Mouse (Mus musculus): ENCODE measurements around the gene Klk8.

The Klk8 gene

GRCm38 (mm10) chr7:43797333-43797769 is at the start of gene Klk8:
TSS of gene Klk8 (plus strand) at chr7:43797577.
- in situ Hi-C loops (cut with MboI, MseI) = loop anchor here (25.0 kb wide), 1 partner anchor 665 kb away; the partner anchor contains the start of genes Aspdh and Josd2

- in situ Hi-C loops (cut with MboI, MseI) = no loop called here
Observed at GRCm38 (mm10) chr7:43747788-43748187, 49.6 kb upstream of the Klk8 start.

GRCm38 (mm10) chr7:43752806-43753205 is 44.6 kb upstream of the Klk8 start:
- in situ Hi-C loops (cut with MboI, MseI) = no loop called here

- in situ Hi-C loops (cut with MboI, MseI) = no loop called here
Observed at GRCm38 (mm10) chr7:43766484-43766883, 30.9 kb upstream of the Klk8 start.

GRCm38 (mm10) chr7:43768597-43768996 is 28.8 kb upstream of the Klk8 start, which contains the start of gene Klk12:
TSS of gene Klk12 (plus strand) at chr7:43768897.
- in situ Hi-C loops (cut with MboI, MseI) = no loop called here

GRCm38 (mm10) chr7:43769636-43770035 is 27.7 kb upstream of the Klk8 start:
- in situ Hi-C loops (cut with MboI, MseI) = no loop called here

- in situ Hi-C loops (cut with MboI, MseI) = no loop called here
Observed at GRCm38 (mm10) chr7:43770701-43771100, 26.7 kb upstream of the Klk8 start.

- in situ Hi-C loops (cut with MboI, MseI) = no loop called here
Observed at GRCm38 (mm10) chr7:43771916-43772315, 25.5 kb upstream of the Klk8 start.

- in situ Hi-C loops (cut with MboI, MseI) = no loop called here
Observed at GRCm38 (mm10) chr7:43772901-43773300, 24.5 kb upstream of the Klk8 start.

- in situ Hi-C loops (cut with MboI, MseI) = no loop called here
Observed at GRCm38 (mm10) chr7:43774364-43774763, 23.0 kb upstream of the Klk8 start, which contains the start of gene Klk11. TSS of gene Klk11 (plus strand) at chr7:43774604.

GRCm38 (mm10) chr7:43774802-43775201 is 22.6 kb upstream of the Klk8 start:
- in situ Hi-C loops (cut with MboI, MseI) = loop anchor here (5.0 to 25.0 kb wide), 3 partner anchors 37 to 687 kb away; partner anchors contain the start of genes Aspdh, Josd2, Klk14 and Klk7

- in situ Hi-C loops (cut with MboI, MseI) = loop anchor here (5.0 to 25.0 kb wide), 3 partner anchors 37 to 687 kb away; partner anchors contain the start of genes Aspdh, Josd2, Klk14 and Klk7
Observed at GRCm38 (mm10) chr7:43775311-43776057, 21.9 kb upstream of the Klk8 start.

- in situ Hi-C loops (cut with MboI, MseI) = loop anchor here (5.0 to 25.0 kb wide), 3 partner anchors 36 to 686 kb away; partner anchors contain the start of genes Aspdh, Josd2, Klk14 and Klk7
Observed at GRCm38 (mm10) chr7:43776506-43776905, 20.9 kb upstream of the Klk8 start.

GRCm38 (mm10) chr7:43777423-43777822 is 20.0 kb upstream of the Klk8 start:
- in situ Hi-C loops (cut with MboI, MseI) = loop anchor here (5.0 to 25.0 kb wide), 3 partner anchors 35 to 685 kb away; partner anchors contain the start of genes Aspdh, Josd2, Klk14 and Klk7

GRCm38 (mm10) chr7:43778176-43778970 is 19.0 kb upstream of the Klk8 start:
- in situ Hi-C loops (cut with MboI, MseI) = loop anchor here (5.0 to 25.0 kb wide), 3 partner anchors 34 to 684 kb away; partner anchors contain the start of genes Aspdh, Josd2, Klk14 and Klk7

GRCm38 (mm10) chr7:43780241-43780640 is 17.1 kb upstream of the Klk8 start:
- in situ Hi-C loops (cut with MboI, MseI) = loop anchor here (25.0 kb wide), 1 partner anchor 682 kb away; the partner anchor contains the start of genes Aspdh and Josd2

- in situ Hi-C loops (cut with MboI, MseI) = loop anchor here (25.0 kb wide), 1 partner anchor 682 kb away; the partner anchor contains the start of genes Aspdh and Josd2
Observed at GRCm38 (mm10) chr7:43780746-43781145, 16.6 kb upstream of the Klk8 start, which contains the start of gene Klk10. TSS of gene Klk10 (plus strand) at chr7:43781035.

- in situ Hi-C loops (cut with MboI, MseI) = loop anchor here (25.0 kb wide), 1 partner anchor 681 kb away; the partner anchor contains the start of genes Aspdh and Josd2
Observed at GRCm38 (mm10) chr7:43781541-43781940, 15.8 kb upstream of the Klk8 start.

- in situ Hi-C loops (cut with MboI, MseI) = loop anchor here (25.0 kb wide), 1 partner anchor 680 kb away; the partner anchor contains the start of genes Aspdh and Josd2
Observed at GRCm38 (mm10) chr7:43782275-43783265, 14.8 kb upstream of the Klk8 start.

GRCm38 (mm10) chr7:43785286-43785685 is 12.1 kb upstream of the Klk8 start:
- in situ Hi-C loops (cut with MboI, MseI) = loop anchor here (25.0 kb wide), 1 partner anchor 677 kb away; the partner anchor contains the start of genes Aspdh and Josd2

Data from T-helper 2 cell (primary cell).